Mouse (Mus musculus): ENCODE measurements around the gene Lpp.

DNA sequence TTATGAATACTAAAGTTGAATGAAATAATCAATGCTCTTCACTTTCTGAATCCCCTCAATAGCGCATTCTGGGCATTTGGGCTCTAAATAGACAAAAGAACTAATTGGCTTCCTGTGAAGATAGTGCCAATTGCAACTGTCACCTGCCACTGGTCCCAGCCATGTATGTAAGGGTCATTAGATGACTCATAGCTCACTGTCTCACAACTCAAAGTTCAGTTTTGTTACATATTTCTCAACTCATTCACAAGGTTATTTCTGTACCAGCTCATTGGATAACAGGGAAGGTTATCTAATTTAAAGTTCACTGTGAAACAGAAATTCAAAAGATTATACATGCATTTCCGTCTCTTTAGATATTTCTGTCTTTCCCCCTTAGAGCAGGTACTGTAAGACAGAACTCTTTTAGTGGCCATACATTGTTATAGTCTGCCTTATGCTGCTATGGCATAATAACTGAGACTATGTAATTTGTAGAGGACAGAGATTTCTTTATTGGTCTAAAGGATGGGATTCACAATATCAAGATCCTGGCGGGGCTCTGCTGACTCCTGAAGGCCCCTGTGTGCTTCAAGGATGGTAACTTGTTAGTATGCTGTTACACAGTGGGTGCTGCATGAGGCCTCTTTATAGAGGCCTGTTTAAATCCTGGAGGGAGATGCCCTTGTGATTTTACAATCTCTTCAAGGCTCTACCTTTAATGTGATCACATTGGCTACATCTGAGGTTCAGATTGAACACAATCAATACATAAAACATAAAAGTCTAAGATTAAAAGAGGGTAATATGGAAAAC is 488.9 kb downstream of the Lpp start:
- TF ChIP-seq CTCF (IDR thresholded peaks at IDR 0.05; ENCODE audit: low read depth, low read length) (no peak), POLR2A (IDR thresholded peaks at IDR 0.05; ENCODE audit: borderline replicate concordance, low read depth, low read length) (no peak)

Measured in bone marrow macrophage, adult 2 months (primary cell).